Mouse (Mus musculus) midbrain, embryonic 13.5 days (tissue): ENCODE results near the gene Slc24a4. TPM values are rescaled to one million over a fixed set of nuclear protein-coding genes. Genes with fewer than 3 reads are reported as not detected.
"Not testable (repeated sequence)": the region's sequence is repeated elsewhere in the genome, so short reads cannot be mapped to it uniquely, and the experiment has no call there.

ENCODE experiments used
- ATAC-seq: fragments of 200-750 bp; cut with Nextera tagmentation; 2 replicates; pipeline ENCODE4 v1.8.0; 2017; ENCODE audit warnings: mild to moderate bottlenecking, moderate TSS enrichment, moderate library complexity
- H3K27ac ChIP-seq: fragments of 300-500 bp; sonication (generic); 2 replicates; pipeline ENCODE4 v1.5.1; 2015; ENCODE audit warnings: inconsistent platforms, mild to moderate bottlenecking, moderate library complexity
- H3K27me3 ChIP-seq: fragments of 300-500 bp; sonication (generic); 2 replicates; pipeline ENCODE4 v1.6.1; 2015; ENCODE audit warnings: mild to moderate bottlenecking, inconsistent platforms
- H3K36me3 ChIP-seq: fragments of 300-500 bp; sonication (generic); 2 replicates; pipeline ENCODE4 v1.6.1; 2015; ENCODE audit warnings: mild to moderate bottlenecking, inconsistent platforms
- H3K4me1 ChIP-seq: fragments of 300-500 bp; sonication (generic); replicated peaks from 2 replicates; pipeline ENCODE4 v1.6.1; 2015; ENCODE audit warnings: inconsistent platforms
- H3K4me2 ChIP-seq: fragments of 300-500 bp; sonication (generic); replicated peaks from 2 replicates; pipeline ENCODE4 v1.6.1; 2015; ENCODE audit warnings: moderate library complexity, mild to moderate bottlenecking, inconsistent platforms
- H3K4me3 ChIP-seq: fragments of 300-500 bp; sonication (generic); replicated peaks from 2 replicates; pipeline ENCODE4 v1.5.1; 2015; ENCODE audit warnings: mild to moderate bottlenecking, inconsistent platforms
- H3K9ac ChIP-seq: fragments of 300-500 bp; sonication (generic); replicated peaks from 2 replicates; pipeline ENCODE4 v1.6.1; 2015; ENCODE audit warnings: mild to moderate bottlenecking, inconsistent platforms
- H3K9me3 ChIP-seq: fragments of 300-500 bp; sonication (generic); 2 replicates; pipeline ENCODE4 v1.6.1; 2016; ENCODE audit warnings: mild to moderate bottlenecking, inconsistent platforms
- WGBS: fragments of 180-500 bp; shearing (Covaris S2); methylation state at CpG from one replicate; pipeline ENCODE4 v1.1.7; 2015; 5-methylcytosine and 5-hydroxymethylcytosine counted together
- polyA plus RNA-seq: library from polyadenylated mRNA; unstranded; fragments of >200 nt; fragmentation: Nextera tagmentation; extraction: Ambion mirVana; gene quantifications from 2 replicates; pipeline ENCODE4 v1.2.1, GENCODE M21; 2015

The Slc24a4 gene
- polyA plus RNA-seq, 1 experiment from 2014 or later: 1.3 TPM

DNA sequence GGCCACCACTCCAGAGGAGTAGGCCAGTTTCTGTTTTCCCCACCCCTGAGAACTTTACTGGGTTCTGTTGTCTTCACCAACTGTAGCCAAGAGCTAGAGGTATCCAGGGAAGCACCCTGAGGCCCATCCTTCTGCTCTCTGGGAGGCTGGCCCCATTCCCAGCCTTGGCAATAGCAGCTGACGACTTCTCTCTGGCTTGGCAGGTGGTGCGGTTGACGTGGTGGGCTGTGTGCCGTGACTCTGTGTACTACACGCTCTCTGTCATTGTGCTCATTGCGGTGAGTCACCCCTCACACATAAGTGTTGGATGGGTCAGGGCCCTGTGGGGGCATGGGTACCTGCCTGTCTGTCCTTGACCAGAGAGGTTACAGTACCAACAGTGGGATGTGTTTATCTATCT, 94.9 kb downstream of the Slc24a4 start:
- Histone ChIP-seq H3K9ac (no peak overlapping the region), H3K4me1 (no peaks in the 10 kb centered on the region), H3K27me3 (no peaks in the 10 kb centered on the region), H3K27ac (no peak overlapping the region), H3K9me3 (no peaks in the 10 kb centered on the region), H3K4me3 (no peak overlapping the region), H3K36me3 (no peaks in the 10 kb centered on the region), H3K4me2 (no peak overlapping the region)
- 97% methylated on average over 6 of the region's 6 CpGs for WGBS
- ATAC-seq: no peak

DNA sequence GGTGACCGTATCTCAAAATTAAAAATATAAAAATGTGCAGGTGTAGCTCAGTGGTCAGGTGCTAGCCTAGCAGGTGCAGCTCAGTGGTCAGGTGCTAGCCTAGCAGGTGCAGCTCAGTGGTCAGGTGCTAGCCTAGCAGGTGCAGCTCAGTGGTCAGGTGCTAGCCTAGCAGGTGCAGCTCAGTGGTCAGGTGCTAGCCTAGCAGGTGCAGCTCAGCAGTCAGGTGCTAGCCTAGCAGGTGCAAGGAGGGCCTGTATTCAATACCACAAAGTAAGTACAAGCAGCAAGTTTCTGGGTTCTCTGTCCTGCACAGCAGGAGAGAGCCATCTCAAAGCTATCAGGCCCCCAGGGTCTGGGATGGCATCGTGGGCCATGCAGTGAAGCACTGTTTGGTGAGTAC, 95.6 kb downstream of the Slc24a4 start:
- not testable (repeated sequence) for H3K9me3 ChIP-seq, H3K27me3 ChIP-seq, H3K36me3 ChIP-seq, H3K27ac ChIP-seq, ATAC-seq, H3K4me2 ChIP-seq, H3K9ac ChIP-seq, H3K4me1 ChIP-seq, H3K4me3 ChIP-seq
- 84% methylated on average over 2 of the region's 2 CpGs for WGBS

GRCm38 (mm10) chr12:102225165-102225564, 96.6 kb downstream of the Slc24a4 start:
- Histone ChIP-seq H3K36me3 (no peaks in the 10 kb centered on the region), H3K4me1 (no peaks in the 10 kb centered on the region), H3K9ac (no peak overlapping the region), H3K4me3 (no peak overlapping the region), H3K27ac (no peak overlapping the region), H3K9me3 (no peaks in the 10 kb centered on the region), H3K4me2 (no peak overlapping the region), H3K27me3 (no peaks in the 10 kb centered on the region)
- WGBS: 60% methylated on average over 3 of the region's 3 CpGs
- ATAC-seq: no peak

DNA sequence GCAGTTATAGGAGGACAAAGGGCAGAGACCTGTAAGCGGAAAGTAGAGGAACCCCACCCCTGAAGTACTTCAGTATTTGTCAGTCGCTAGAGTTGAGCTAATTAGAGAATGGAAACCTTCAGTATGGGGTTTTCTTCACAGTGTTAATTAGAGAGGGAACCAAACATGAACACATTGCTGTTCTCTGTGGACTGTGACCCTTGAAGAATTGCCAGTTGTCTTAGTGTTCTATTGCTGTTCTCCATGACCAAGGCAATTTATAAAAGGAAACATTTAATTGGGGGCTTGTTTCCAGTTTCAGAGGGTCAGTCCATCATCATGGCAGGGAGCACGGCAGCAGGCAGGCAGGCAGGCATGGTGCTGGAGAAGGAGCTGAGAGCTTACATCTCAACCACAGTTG, 107.0 kb downstream of the Slc24a4 start:
- no peaks in the 10 kb centered on the region for H3K27me3 ChIP-seq
- ATAC-seq: no peak
- WGBS: 91% methylated on average over 3 of the region's 3 CpGs
- H3K9ac ChIP-seq: no peak overlapping the region
- no peak overlapping the region for H3K4me3 ChIP-seq
- H3K36me3 ChIP-seq: no peaks in the 10 kb centered on the region
- no peaks in the 10 kb centered on the region for H3K9me3 ChIP-seq
- H3K4me1 ChIP-seq: no peaks in the 10 kb centered on the region
- no peak overlapping the region for H3K27ac ChIP-seq
- H3K4me2 ChIP-seq: no peak overlapping the region

DNA sequence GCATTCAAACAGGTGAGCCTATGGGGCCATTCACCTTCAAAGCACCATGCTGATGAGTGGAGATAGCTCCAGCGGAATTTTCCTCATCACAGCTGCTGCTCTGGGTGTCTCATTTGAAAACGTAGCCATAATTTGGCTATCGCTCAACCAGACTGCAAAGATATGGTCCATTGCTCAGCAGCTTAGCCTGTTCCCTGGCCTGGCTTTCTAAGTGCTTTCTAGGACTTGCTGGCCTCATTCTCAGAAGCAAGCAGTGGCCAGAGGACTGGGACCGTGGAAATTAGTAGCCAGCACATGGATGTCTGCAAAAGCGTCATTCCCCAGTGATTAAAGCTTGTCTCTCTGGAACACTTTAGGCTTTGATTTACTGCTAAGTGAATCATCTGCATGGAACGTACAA, 107.8 kb downstream of the Slc24a4 start:
- 86% methylated on average over 6 of the region's 6 CpGs for WGBS
- Histone ChIP-seq H3K9ac (no peak overlapping the region), H3K4me3 (no peak overlapping the region), H3K9me3 (no peaks in the 10 kb centered on the region), H3K36me3 (no peaks in the 10 kb centered on the region), H3K4me2 (no peak overlapping the region), H3K4me1 (no peaks in the 10 kb centered on the region), H3K27ac (no peak overlapping the region), H3K27me3 (no peaks in the 10 kb centered on the region)
- ATAC-seq: no peak

GRCm38 (mm10) chr12:102242076-102242722, 113.7 kb downstream of the Slc24a4 start:
- H3K27me3 ChIP-seq: no peaks in the 10 kb centered on the region
- H3K36me3 ChIP-seq: no peaks in the 10 kb centered on the region
- H3K4me3 ChIP-seq: no peak overlapping the region
- peaks cover 7% of the 10 kb centered on the region for H3K4me1 ChIP-seq
- peak; percentile 68; the same call in 1 of the 2 replicates for ATAC-seq
- H3K27ac ChIP-seq: no peak overlapping the region
- no peak overlapping the region for H3K4me2 ChIP-seq
- H3K9ac ChIP-seq: no peak overlapping the region
- WGBS: 53% methylated on average over 6 of the region's 6 CpGs
- no peaks in the 10 kb centered on the region for H3K9me3 ChIP-seq

DNA sequence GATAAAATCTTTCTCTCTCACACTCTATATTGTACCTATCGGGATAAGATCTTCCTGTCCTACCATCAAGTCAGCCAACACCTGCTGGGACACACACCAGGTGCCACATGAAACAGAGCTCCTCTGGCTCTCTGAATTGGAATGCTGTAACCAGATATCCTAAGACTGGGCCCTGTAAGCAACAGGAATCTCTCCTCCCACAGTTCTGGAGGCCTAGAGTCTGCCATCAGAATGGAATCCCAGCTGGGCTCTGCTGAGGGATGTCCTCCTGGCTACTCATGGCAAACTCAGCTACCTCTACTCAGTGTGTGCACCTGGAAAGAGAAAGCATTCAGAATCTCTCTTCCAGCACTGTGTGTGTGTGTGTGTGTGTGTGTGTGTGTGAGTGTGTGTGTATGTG, 115.4 kb downstream of the Slc24a4 start:
- no peaks in the 10 kb centered on the region for H3K36me3 ChIP-seq
- no peak overlapping the region for H3K27ac ChIP-seq
- no peak overlapping the region for H3K9ac ChIP-seq
- no peak overlapping the region for H3K4me2 ChIP-seq
- no peak overlapping the region for H3K4me3 ChIP-seq
- H3K9me3 ChIP-seq: no peaks in the 10 kb centered on the region
- no peak for ATAC-seq
- no peaks in the 10 kb centered on the region for H3K27me3 ChIP-seq
- WGBS: 61% methylated on average over 1 of the region's 1 CpGs
- H3K4me1 ChIP-seq: peaks cover 7% of the 10 kb centered on the region

- ATAC-seq: no peak
- no peak overlapping the region for H3K9ac ChIP-seq
- H3K36me3 ChIP-seq: no peaks in the 10 kb centered on the region
- H3K27me3 ChIP-seq: no peaks in the 10 kb centered on the region
- no peak overlapping the region for H3K4me3 ChIP-seq
- no peak overlapping the region for H3K4me2 ChIP-seq
- WGBS: 92% methylated on average over 5 of the region's 5 CpGs
- H3K9me3 ChIP-seq: no peaks in the 10 kb centered on the region
- H3K27ac ChIP-seq: no peak overlapping the region
- peaks cover 7% of the 10 kb centered on the region for H3K4me1 ChIP-seq
These were observed 117.7 kb downstream of the Slc24a4 start for GRCm38 (mm10) chr12:102246226-102246625.

DNA sequence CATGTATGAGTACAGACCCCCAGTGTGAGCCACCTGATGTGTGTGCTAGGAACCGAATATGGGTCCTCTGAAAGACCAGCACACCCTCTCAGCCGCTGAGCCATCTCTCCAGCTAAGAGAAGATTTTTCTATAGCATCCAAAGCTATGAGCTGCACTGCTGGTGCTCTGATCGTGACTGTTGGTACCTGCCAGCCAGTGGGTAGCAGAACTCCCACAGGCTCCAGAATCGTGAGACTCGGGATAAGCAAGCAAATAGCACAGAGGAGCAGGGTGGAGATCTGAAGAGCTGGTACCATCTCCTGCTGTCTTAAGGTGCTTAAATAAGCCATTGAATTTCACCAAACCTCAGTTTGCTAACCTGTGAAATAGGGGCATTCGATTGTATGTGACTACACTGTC, 119.6 kb downstream of the Slc24a4 start:
- Histone ChIP-seq H3K4me3 (no peak overlapping the region), H3K27me3 (no peaks in the 10 kb centered on the region), H3K27ac (no peak overlapping the region), H3K9ac (no peak overlapping the region), H3K4me2 (no peak overlapping the region), H3K36me3 (no peaks in the 10 kb centered on the region), H3K4me1 (no peaks in the 10 kb centered on the region), H3K9me3 (no peaks in the 10 kb centered on the region)
- WGBS: 97% methylated on average over 6 of the region's 6 CpGs
- ATAC-seq: no peak

DNA sequence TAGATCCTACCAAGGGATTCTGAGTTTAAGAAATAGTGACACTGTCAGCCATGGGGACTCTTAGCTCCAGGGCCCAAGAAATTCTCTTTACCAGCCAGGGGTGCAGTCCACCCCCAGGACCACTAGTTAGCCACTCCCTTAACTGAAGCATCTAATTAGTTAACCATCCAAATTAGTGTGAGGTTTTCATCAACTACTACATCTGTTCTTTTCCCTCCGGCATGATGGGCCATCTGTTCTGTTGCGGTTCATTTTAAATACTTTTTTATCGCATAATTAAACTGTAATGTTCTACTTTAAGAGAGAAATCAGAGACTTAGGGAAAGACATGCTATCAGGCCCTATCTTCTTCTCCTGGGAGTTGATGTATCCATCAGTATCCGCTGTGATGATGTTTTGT, 121.8 kb downstream of the Slc24a4 start:
- 79% methylated on average over 4 of the region's 4 CpGs for WGBS
- ATAC-seq: no peak

GRCm38 (mm10) chr12:102251070-102251469, 122.5 kb downstream of the Slc24a4 start:
- Histone ChIP-seq H3K27ac (no peak overlapping the region), H3K4me2 (no peak overlapping the region), H3K9me3 (no peaks in the 10 kb centered on the region), H3K9ac (no peak overlapping the region), H3K4me3 (no peak overlapping the region), H3K4me1 (no peaks in the 10 kb centered on the region), H3K36me3 (no peaks in the 10 kb centered on the region), H3K27me3 (no peaks in the 10 kb centered on the region)
- 73% methylated on average over 3 of the region's 3 CpGs for WGBS
- ATAC-seq: no peak

More for the DNA sequence above, 121.8 kb downstream of the Slc24a4 start:
- Histone ChIP-seq H3K4me2 (no peak overlapping the region), H3K27ac (no peak overlapping the region), H3K4me1 (no peaks in the 10 kb centered on the region), H3K9me3 (no peaks in the 10 kb centered on the region), H3K4me3 (no peak overlapping the region), H3K36me3 (no peaks in the 10 kb centered on the region), H3K27me3 (no peaks in the 10 kb centered on the region), H3K9ac (no peak overlapping the region)

DNA sequence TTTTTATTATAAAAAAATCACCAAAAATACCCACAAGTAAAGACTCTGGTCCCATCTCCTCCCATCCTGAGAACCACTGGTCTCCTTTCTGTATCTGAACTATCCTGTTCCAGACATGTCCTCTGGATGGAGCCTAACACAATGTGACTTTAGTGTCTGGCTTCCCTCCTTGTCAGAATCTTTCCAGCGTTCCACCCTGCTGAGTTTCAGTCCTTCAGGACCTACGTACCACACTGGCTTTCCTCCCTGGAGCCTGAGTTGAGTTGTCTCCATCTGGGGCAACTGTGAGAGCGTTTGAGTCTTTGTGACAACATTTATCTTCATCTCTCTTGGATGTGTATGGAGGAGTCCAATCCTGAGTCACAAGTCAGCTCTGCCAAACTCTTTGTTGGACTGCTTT, 123.5 kb downstream of the Slc24a4 start:
- ATAC-seq: no peak
- Histone ChIP-seq H3K4me1 (no peaks in the 10 kb centered on the region), H3K36me3 (no peaks in the 10 kb centered on the region), H3K4me3 (no peak overlapping the region), H3K9ac (no peak overlapping the region), H3K27me3 (no peaks in the 10 kb centered on the region), H3K27ac (no peak overlapping the region), H3K9me3 (no peaks in the 10 kb centered on the region), H3K4me2 (no peak overlapping the region)
- WGBS: 65% methylated on average over 3 of the region's 3 CpGs

- H3K4me2 ChIP-seq: no peak overlapping the region
- no peaks in the 10 kb centered on the region for H3K36me3 ChIP-seq
- H3K27me3 ChIP-seq: no peaks in the 10 kb centered on the region
- WGBS: 69% methylated on average over 1 of the region's 1 CpGs
- H3K4me1 ChIP-seq: no peaks in the 10 kb centered on the region
- no peak overlapping the region for H3K9ac ChIP-seq
- no peaks in the 10 kb centered on the region for H3K9me3 ChIP-seq
- ATAC-seq: no peak
- H3K4me3 ChIP-seq: no peak overlapping the region
- no peak overlapping the region for H3K27ac ChIP-seq
These were observed 124.0 kb downstream of the Slc24a4 start for GRCm38 (mm10) chr12:102252525-102252924.
